Mouse (Mus musculus) bone marrow macrophage, adult 2 months (primary cell): ENCODE measurements at regions not wholly inside any gene's neighbourhood (a gene's known extent, or its start where the extent isn't known, plus 50 kb on each side); places are given as distances from the start of the nearest gene placed in this dataset.

Experiments
- CTCF ChIP-seq: IDR thresholded peaks from 2 replicates; pipeline ENCODE4 v1.5.1; 2012; ENCODE audit warnings: low read depth, mild to moderate bottlenecking, low read length, moderate library complexity
- POLR2A ChIP-seq: IDR thresholded peaks from 2 replicates; pipeline ENCODE4 v1.6.1; 2012; ENCODE audit warnings: mild to moderate bottlenecking, low read depth, low read length, borderline replicate concordance

GRCm38 (mm10) chr3:151351481-151352090 is 86.1 kb upstream of the Adgrl4 start:
- TF ChIP-seq POLR2A = no peak
- no peak for TF ChIP-seq CTCF
